Mouse (Mus musculus): ENCODE data around the gene Fastkd1.
A peak's percentile ranks its signal among the peaks of the same experiment; 100 is the strongest.
"Not testable (repeated sequence)": the region's sequence is repeated elsewhere in the genome, so short reads cannot be mapped to it uniquely, and the experiment has no call there.

Gene Fastkd1

DNA sequence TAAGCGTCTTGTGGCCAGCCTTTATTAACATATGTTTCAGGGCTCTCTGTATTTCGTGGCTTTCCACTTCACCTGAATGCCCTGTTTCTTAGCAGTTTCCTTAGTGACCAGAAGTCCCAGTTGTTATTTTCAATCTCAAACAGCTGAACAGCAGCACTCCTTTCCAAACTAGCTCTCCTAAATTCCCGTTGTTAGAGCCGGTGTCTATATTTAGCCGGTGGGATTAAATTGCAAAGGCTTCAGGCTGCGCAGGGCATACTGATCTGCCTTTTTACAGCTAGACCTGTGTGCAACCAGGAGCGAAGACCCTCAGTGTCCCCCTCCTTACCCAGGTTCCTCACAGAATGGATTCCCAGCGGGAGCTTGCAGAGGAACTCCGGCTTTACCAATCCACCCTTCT is 43.5 kb downstream of the Fastkd1 start, which contains the start of gene Klhl41:
Klhl41 (plus strand) TSS at position 268 of the 400 bp plus-strand sequence.
- DNase-seq (ENCODE audit: low spot score in 2 of 2) = no peak

DNA sequence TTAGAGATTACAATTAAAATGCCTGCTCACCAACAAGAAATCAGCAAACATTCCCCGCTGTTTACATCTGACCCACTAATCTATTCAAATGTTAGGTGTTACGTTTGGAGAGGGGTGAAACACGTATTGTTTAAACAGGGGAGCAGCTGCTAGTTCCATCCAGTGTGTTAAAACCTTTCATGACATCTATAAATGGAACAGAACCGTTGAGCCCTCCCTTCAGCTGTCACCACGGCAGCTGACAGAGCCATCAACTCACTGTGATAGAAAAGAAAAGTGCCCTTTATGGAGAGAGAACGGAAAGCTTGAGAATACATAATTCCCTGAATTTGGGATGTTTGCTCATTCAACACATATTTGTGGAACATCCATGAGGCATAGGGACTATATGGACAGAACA is 44.9 kb downstream of the Fastkd1 start:
- no peak for DNase-seq (ENCODE audit: low spot score in 2 of 2)

DNA sequence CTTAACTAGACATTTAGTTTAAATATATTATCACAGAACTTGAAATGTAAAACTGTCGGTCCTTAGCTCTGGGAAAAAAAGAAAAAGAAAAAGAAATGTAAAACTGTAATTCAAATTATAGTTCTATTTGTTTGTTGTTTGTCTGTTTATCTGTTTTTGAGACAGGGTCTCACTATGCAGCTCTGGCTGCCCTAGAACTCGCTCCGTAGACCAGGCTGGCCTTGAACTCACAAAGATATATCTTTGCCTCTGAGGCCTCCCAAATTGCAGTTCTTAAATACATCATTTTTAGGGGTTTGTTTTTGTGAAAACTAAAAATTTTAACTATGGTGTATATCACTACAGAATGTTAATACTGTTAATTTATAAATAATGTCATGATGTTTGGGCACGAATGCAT is 45.7 kb downstream of the Fastkd1 start:
- DNase-seq (ENCODE audit: low spot score in 2 of 2) = no peak

DNA sequence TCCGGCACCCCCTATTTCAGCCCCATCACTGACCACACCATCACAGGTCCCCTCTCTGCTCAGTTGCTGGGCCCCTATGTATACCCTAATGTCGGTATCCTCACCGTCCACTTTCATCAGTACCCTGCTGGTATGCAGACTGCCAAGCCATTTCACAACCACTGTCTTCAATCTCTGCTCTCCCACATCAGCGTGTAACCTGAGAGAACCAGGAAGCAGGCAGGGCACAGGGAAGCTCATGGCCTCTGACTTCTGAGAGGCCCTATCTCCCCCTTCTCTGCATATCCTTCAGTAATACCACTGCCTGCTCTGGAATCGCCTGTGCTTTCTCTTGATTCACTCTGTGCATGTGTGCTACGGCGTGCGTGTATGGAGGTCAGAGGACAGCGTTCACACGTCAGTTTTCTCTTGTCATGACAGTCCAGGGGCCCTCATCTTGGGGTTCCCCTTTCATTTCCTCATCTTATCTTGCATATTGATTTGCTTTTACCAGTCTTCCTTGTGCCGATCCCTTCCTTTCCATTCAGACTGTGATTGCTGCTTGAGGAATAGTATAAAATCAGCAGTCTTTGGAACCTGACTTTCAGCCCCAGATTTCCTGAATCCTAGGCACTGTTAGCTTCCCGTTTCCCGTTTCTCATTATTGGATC is 49.4 kb downstream of the Fastkd1 start:
- no peak for DNase-seq (ENCODE audit: low spot score in 2 of 2)

DNA sequence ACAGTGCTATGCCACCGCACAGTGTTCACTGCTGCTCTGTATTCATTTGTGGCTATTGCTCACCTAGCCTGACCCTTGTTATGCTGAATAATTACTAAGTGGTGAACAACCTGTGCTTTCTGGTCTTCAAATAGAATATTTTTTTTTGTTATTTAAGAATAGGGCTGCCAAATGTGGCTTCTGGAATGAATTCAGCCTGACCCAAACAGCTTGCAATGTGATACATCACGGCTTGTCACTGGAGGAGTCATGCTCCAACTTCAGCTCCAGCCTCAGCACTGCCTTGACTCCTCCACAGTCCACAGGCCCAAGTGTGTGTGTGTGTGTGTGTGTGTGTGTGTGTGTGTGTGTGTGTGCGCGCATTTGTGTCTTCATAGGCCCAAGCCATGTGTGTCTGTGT is 54.0 kb downstream of the Fastkd1 start:
- no peak for DNase-seq (ENCODE audit: low spot score in 2 of 2)

DNA sequence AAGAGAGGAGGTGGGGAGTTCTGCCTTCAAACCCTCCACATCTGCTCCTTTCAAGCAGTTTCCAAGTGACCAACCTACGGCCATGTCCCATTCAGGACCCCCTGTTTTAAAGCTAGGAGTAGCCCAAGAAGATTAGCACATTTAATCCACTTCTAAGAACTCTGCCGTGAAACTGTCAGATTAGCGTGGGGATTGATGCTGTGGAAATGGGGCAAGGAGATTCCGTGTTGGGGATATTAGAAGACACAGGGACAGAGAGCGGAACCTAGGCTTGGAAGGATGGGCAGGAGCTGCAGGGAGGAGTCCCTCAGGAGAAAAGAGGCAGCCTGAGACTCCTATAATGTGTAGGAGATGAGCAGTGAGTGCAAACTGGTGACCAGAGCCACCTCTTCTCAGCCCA is 63.6 kb downstream of the Fastkd1 start:
- DNase-seq (ENCODE audit: low spot score in 2 of 2) = no peak

DNA sequence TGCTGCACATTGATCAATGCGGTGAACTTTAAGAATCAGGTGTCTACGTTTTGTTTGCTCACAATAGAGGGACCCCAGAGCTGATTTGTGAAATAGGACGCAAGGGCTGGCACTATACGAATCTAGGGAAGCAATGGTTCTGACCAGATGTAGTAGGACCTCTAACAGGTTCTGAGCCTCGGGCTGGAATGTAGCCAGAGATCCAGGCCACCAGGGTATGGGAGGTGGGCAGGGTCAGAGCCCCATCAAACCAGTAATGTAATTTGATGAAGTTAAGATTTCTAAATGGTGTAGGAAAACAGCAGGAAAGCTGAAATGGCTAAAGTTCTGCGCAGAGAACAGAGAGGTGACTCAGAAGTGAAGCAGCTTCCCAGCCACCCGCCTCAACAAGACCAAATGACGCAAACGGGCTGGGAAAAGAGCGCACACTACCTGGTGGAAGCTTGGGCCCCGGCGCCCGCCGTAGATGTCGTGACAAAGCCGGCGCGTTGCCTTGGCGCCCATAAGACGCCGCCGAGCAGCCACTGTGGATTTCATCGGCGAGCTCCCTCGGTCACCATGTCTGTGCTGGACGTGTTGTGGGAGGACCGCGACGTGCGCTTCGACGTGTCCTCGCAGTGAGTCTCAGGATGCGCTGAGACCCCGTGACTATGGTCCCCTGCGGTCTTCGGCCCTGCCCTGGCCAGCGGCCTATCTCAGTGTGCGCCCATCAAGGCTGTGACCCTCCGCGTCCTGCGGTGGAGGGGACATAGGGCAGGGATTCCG is 66.4 kb downstream of the Fastkd1 start, which contains the start of gene Bbs5:
Bbs5 (plus strand) TSS at position 446 of the 765 bp plus-strand sequence.
- peak; percentile 85 to 90 for DNase-seq (ENCODE audit: low spot score in 2 of 2)

DNA sequence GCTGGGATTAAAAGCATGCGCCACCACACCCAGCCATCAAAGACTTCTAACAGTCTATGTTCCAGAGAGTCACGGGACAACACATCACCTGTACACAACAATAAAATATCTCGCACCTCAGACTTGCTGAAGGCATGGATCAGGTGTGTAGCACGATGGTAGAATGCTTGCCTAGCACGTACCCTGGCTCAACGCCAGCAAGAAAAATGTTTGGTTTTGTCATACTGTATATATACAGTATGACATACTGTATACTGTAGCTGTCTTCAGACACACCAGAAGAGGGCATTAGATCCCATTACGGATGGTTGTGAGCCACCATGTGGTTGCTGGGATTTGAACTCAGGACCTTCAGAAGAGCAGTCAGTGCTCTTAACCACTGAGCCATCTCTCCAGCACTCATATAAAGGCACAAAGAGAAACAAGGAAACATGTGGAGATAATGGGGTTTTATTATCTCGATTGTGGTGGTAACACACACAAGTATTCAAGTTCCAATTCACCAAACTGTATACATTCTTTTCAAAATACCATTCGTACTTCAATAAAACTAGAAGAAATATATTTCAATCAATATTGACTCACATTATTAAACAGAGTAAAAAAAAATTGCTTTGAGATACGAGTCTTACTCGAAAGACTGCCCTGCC is 68.2 kb downstream of the Fastkd1 start:
- DNase-seq (ENCODE audit: low spot score in 2 of 2) = no peak

DNA sequence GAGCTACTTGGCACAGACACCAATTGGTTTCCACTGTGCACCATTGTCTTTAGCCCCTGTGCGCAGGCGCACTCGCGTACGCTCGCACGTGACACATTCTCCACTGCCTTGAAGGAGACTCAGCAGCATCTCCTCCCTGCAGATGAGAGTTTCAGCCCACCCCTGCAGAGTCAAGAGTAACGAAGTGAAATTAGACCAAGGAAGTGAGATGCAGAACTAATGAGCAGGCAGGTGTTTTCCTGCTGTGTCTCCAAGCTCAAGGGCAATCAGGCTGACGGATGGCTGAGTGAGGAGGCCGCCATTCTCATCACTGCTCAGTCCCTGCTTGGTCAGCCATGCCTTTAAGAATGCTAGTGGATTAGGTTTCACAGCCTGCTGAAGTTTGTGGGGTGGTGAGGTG is 73.2 kb downstream of the Fastkd1 start:
- no peak for DNase-seq (ENCODE audit: low spot score in 2 of 2)

DNA sequence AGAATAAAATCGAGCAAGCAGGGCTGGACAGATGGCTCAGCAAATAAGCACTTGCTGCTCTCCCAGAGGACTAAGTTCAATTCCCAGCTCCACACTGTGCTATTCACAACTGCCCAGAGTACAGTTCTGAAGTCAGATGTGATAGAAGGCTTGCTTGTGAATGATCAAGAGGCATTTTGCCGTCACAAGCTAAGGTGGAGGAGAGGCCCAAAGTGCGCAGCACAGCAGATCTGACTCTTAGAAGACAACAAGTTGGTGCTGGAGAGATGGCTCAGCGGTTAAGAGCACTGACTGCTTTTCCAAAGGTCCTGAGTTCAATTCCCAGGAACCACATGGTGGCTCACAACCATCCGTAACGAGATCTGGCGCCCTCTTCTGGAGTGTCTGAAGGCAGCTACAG is 75.3 kb downstream of the Fastkd1 start:
- DNase-seq (ENCODE audit: low spot score in 2 of 2) = not testable (repeated sequence)

All from urinary bladder, postnatal 4 days (tissue).